Mouse (Mus musculus): ENCODE results near the gene Snx8.
A peak's percentile ranks its signal among the peaks of the same experiment; 100 is the strongest.

Gene Snx8

GRCm38 (mm10) chr5:140388588-140389576 lies at the start of gene Snx8:
TSS of gene Snx8 (minus strand) at chr5:140389262.
- peak; percentile 58 for DNase-seq (ENCODE audit: low read depth, low spot score)

- no peak for DNase-seq (ENCODE audit: low read depth, low spot score)
These were observed 36.1 kb upstream of the Snx8 start for GRCm38 (mm10) chr5:140425016-140425783.

- no peak for DNase-seq (ENCODE audit: low read depth, low spot score)
These were observed 31.6 kb upstream of the Snx8 start for GRCm38 (mm10) chr5:140420616-140421015.

- no peak for DNase-seq (ENCODE audit: low read depth, low spot score)
These were observed 30.5 kb upstream of the Snx8 start for GRCm38 (mm10) chr5:140419442-140420080.

- DNase-seq (ENCODE audit: low read depth, low spot score), result peak; percentile 95
These were observed 29.7 kb upstream of the Snx8 start, which contains the start of gene Eif3b for GRCm38 (mm10) chr5:140418489-140419441. TSS of gene Eif3b (plus strand) at chr5:140419328.

- DNase-seq (ENCODE audit: low read depth, low spot score), result no peak
These were observed 29.0 kb upstream of the Snx8 start for GRCm38 (mm10) chr5:140418106-140418488.

- DNase-seq (ENCODE audit: low read depth, low spot score), result no peak
These were observed 25.6 kb upstream of the Snx8 start for GRCm38 (mm10) chr5:140414647-140415046.

- DNase-seq (ENCODE audit: low read depth, low spot score), result no peak
These were observed 22.3 kb upstream of the Snx8 start for GRCm38 (mm10) chr5:140411339-140411738.

- no peak for DNase-seq (ENCODE audit: low read depth, low spot score)
These were observed 19.7 kb upstream of the Snx8 start for GRCm38 (mm10) chr5:140408801-140409200.

GRCm38 (mm10) chr5:140406666-140407065 lies 17.6 kb upstream of the Snx8 start:
- DNase-seq (ENCODE audit: low read depth, low spot score), result no peak

GRCm38 (mm10) chr5:140405126-140405525 lies 16.1 kb upstream of the Snx8 start:
- DNase-seq (ENCODE audit: low read depth, low spot score), result no peak

GRCm38 (mm10) chr5:140402640-140403270 lies 13.7 kb upstream of the Snx8 start:
- no peak for DNase-seq (ENCODE audit: low read depth, low spot score)

- no peak for DNase-seq (ENCODE audit: low read depth, low spot score)
These were observed 7.3 kb upstream of the Snx8 start for GRCm38 (mm10) chr5:140396166-140396940.

- no peak for DNase-seq (ENCODE audit: low read depth, low spot score)
These were observed 3.6 kb upstream of the Snx8 start for GRCm38 (mm10) chr5:140392701-140393100.

GRCm38 (mm10) chr5:140391981-140392380 lies 2.9 kb upstream of the Snx8 start:
- no peak for DNase-seq (ENCODE audit: low read depth, low spot score)

GRCm38 (mm10) chr5:140391435-140391834 lies 2.4 kb upstream of the Snx8 start:
- DNase-seq (ENCODE audit: low read depth, low spot score), result no peak

- no peak for DNase-seq (ENCODE audit: low read depth, low spot score)
These were observed 585 bp upstream of the Snx8 start for GRCm38 (mm10) chr5:140389647-140390046.

GRCm38 (mm10) chr5:140387816-140388510 lies 1.1 kb downstream of the Snx8 start:
- DNase-seq (ENCODE audit: low read depth, low spot score), result no peak

- DNase-seq (ENCODE audit: low read depth, low spot score), result no peak
These were observed 1.8 kb downstream of the Snx8 start for GRCm38 (mm10) chr5:140387236-140387635.

All from telencephalon, adult 2 months (tissue).